Comparison of ENCODE assay signal across 10 mouse cellular contexts in the genomic region with DNA sequence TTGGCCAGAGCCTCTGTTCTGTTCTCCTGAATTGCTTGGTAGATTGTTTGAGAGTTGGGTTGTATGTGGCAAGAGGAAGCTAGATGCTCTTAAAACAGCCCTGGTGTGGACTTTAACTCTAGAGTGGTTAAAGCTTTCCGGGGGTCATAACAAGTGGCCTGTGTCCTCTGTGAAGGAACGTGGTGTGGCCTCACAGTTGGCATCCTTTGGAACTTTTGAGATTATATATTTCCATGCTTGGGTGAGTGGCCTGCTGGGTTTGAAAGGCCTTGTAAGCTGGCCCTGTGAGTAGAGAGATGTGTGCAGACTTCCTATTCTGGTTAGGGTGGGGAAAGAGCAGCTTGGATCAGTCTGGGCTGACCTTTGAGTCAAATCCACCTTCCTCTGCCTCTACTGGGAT. TPM values are rescaled to one million over a fixed set of nuclear protein-coding genes. Genes with fewer than 3 reads are reported as not detected.
DNase-seq lines count a peak whose midpoint lies in the region; ATAC-seq and TF ChIP-seq lines count a peak whose summit lies in the region.
"Had no signal": no experiment of that assay in that cellular context is flagged by ENCODE, and none has a peak within 500 bp of the region (broad histone marks: within the 10 kb centered on the region; RNA-seq: fewer than 3 reads in every experiment).

No protein-coding gene starts in this region.

- 0 out of 2 replicates have a peak overlapping the region, but pooled peaks have one; percentile 4 for H3K9ac ChIP-seq in stomach, embryonic 14.5 days (replicated peaks; ENCODE audit: low read depth, low read length)
- H3K9ac ChIP-seq in stomach, postnatal 0 days (ENCODE audit: low read length) = no peak overlapping the region
- peak overlapping the region; percentile 95; the same call in 1 of the 2 replicates for H3K9ac ChIP-seq in liver, embryonic 12.5 days

- ATAC-seq in stomach, embryonic 14.5 days (ENCODE audit: insufficient number of reproducible peaks, insufficient read depth, low FRiP score, low read depth) = no peak
- no peak for ATAC-seq in stomach, postnatal 0 days (ENCODE audit: low FRiP score, low TSS enrichment)
- no peak for ATAC-seq in liver, embryonic 12.5 days

- WGBS in stomach, embryonic 14.5 days = 73% methylated on average over 2 of the region's 2 CpGs
- 73% methylated on average over 2 of the region's 2 CpGs for WGBS in stomach, postnatal 0 days
- WGBS in liver, embryonic 12.5 days (ENCODE audit: insufficient replicate concordance) = 70% methylated on average over 2 of the region's 2 CpGs

- H3K27me3 ChIP-seq in stomach, embryonic 14.5 days (ENCODE audit: control insufficient read depth, insufficient read depth, low read length) = no peaks in the 10 kb centered on the region
- no peaks in the 10 kb centered on the region for H3K27me3 ChIP-seq in stomach, postnatal 0 days (ENCODE audit: control insufficient read depth, insufficient read depth, low read length)
- no peaks in the 10 kb centered on the region for H3K27me3 ChIP-seq in liver, embryonic 12.5 days (replicated peaks)

- no peak for TF ChIP-seq CTCF in gastrocnemius, adult 2 months (IDR thresholded peaks at IDR 0.05)
- TF ChIP-seq CTCF in stomach, postnatal 0 days (IDR thresholded peaks at IDR 0.05; ENCODE audit: low read depth) = no peak

- intact Hi-C loops in gastrocnemius, adult 2 months (cut with DNase I) = loop anchor here (5.0 kb wide), 1 partner anchor 348 kb away; a partner anchor contains a TSS
- intact Hi-C loops in left cerebral cortex, postnatal 10 days (cut with DNase I) = no loop called here

- no peak for TF ChIP-seq EP300 in stomach, postnatal 0 days (optimal IDR thresholded peaks at IDR 0.05)

- H3K4me3 ChIP-seq in gastrocnemius, adult 2 months = peak overlapping the region; percentile 31; the same call in 1 of the 2 replicates
- no peak overlapping the region for H3K4me3 ChIP-seq in stomach, embryonic 14.5 days (ENCODE audit: low read depth, low read length)
- no peak overlapping the region for H3K4me3 ChIP-seq in stomach, postnatal 0 days (ENCODE audit: low read depth, low read length)
- H3K4me3 ChIP-seq in liver, embryonic 12.5 days = peak overlapping the region; percentile 88
- H3K4me3 ChIP-seq: layer of hippocampus, adult 2 months had no signal

- no peak overlapping the region for H3K4me2 ChIP-seq in stomach, embryonic 14.5 days (replicated peaks; ENCODE audit: low read depth, low read length)
- no peak overlapping the region for H3K4me2 ChIP-seq in stomach, postnatal 0 days (replicated peaks; ENCODE audit: low read depth)
- H3K4me2 ChIP-seq in liver, embryonic 12.5 days = peak overlapping the region; percentile 91

- 0 out of 2 replicates have a peak overlapping the region, but pooled peaks have one; percentile 13 for H3K27ac ChIP-seq in gastrocnemius, adult 2 months
- H3K27ac ChIP-seq in stomach, embryonic 14.5 days (ENCODE audit: low read length) = no peak overlapping the region
- no peak overlapping the region for H3K27ac ChIP-seq in stomach, postnatal 0 days (replicated peaks)
- no peak overlapping the region for H3K27ac ChIP-seq in liver, embryonic 12.5 days
- H3K27ac ChIP-seq: layer of hippocampus, adult 2 months had no signal

- H3K9me3 ChIP-seq in stomach, embryonic 14.5 days (ENCODE audit: control insufficient read depth, low read depth, low read length) = no peaks in the 10 kb centered on the region
- H3K9me3 ChIP-seq in stomach, postnatal 0 days (ENCODE audit: control insufficient read depth, low read length) = no peaks in the 10 kb centered on the region
- H3K9me3 ChIP-seq in liver, embryonic 12.5 days (replicated peaks) = no peaks in the 10 kb centered on the region

- peaks cover 26% of the 10 kb centered on the region for H3K4me1 ChIP-seq in stomach, embryonic 14.5 days (ENCODE audit: control insufficient read depth, insufficient read depth, low read length)
- H3K4me1 ChIP-seq in stomach, postnatal 0 days (replicated peaks; ENCODE audit: control insufficient read depth, insufficient read depth) = peaks cover 7% of the 10 kb centered on the region
- H3K4me1 ChIP-seq in liver, embryonic 12.5 days = peaks cover 56% of the 10 kb centered on the region

- no peak for DNase-seq in gastrocnemius, adult 2 months
- no peak for DNase-seq in gastrocnemius, postnatal 10 days
- no peak for DNase-seq in stomach, postnatal 0 days (ENCODE audit: low spot score)
- no peak for DNase-seq in left cerebral cortex, postnatal 10 days (ENCODE audit: extremely low spot score in 1 of 2, low spot score in 2 of 2)
- no peak for DNase-seq in left cerebral cortex, adult 8-10 months (ENCODE audit: low spot score in 2 of 2)
- DNase-seq in adrenal gland, adult 18-20 months (ENCODE audit: low spot score in 2 of 2) = no peak
- DNase-seq: retina, postnatal 1 day had no signal

- peaks cover 69% of the 10 kb centered on the region for H3K36me3 ChIP-seq in stomach, embryonic 14.5 days (ENCODE audit: control insufficient read depth, insufficient read depth, low read length)
- peaks cover 42% of the 10 kb centered on the region for H3K36me3 ChIP-seq in stomach, postnatal 0 days (ENCODE audit: control insufficient read depth, insufficient read depth, low read length)
- peaks cover 71% of the 10 kb centered on the region for H3K36me3 ChIP-seq in liver, embryonic 12.5 days

RNA-seq across cellular contexts. Expression of a gene that starts 3.5 kb away (rescaled TPM):
- 10 to 100 TPM; 83.8 to 94.7 TPM for total RNA-seq in gastrocnemius, adult 2 months (2021)
- total RNA-seq in gastrocnemius, postnatal 10 days (2021) = 100 to 1,000 TPM; 147 to 169 TPM
- 467 and 480 TPM in 2 replicates for polyA plus RNA-seq in stomach, embryonic 14.5 days (2014; fragmentation: Nextera tagmentation; extraction: Ambion mirVana)
- 143 and 145 TPM in 2 replicates for polyA plus RNA-seq in stomach, postnatal 0 days (2015; fragmentation: Nextera tagmentation; extraction: Ambion mirVana)
- polyA plus RNA-seq in liver, embryonic 12.5 days (2016; fragmentation: Nextera tagmentation; extraction: Ambion mirVana) = 258 and 267 TPM in 2 replicates
- total RNA-seq in left cerebral cortex, postnatal 10 days (2021) = 100 to 1,000 TPM; 255 to 261 TPM
- total RNA-seq in left cerebral cortex, adult 8-10 months (2022) = 100 to 1,000 TPM; 175 to 212 (median 200) TPM
- 100 to 1,000 TPM; 195 to 213 TPM for total RNA-seq in adrenal gland, adult 18-20 months (2021)

RNA-seq across cellular contexts. Expression of a gene that starts 9.4 kb away (rescaled TPM):
- total RNA-seq in gastrocnemius, adult 2 months (2021) = 1 to 10 TPM; 7.0 to 7.8 TPM
- 10 to 100 TPM in 1 of 2 experiments, 1 to 10 TPM in 1; 9.9 to 11.1 TPM for total RNA-seq in gastrocnemius, postnatal 10 days (2021)
- polyA plus RNA-seq in stomach, embryonic 14.5 days (2014; fragmentation: Nextera tagmentation; extraction: Ambion mirVana) = 3.5 and 3.8 TPM in 2 replicates
- 7.4 and 7.5 TPM in 2 replicates for polyA plus RNA-seq in stomach, postnatal 0 days (2015; fragmentation: Nextera tagmentation; extraction: Ambion mirVana)
- 5.7 and 6.4 TPM in 2 replicates for polyA plus RNA-seq in liver, embryonic 12.5 days (2016; fragmentation: Nextera tagmentation; extraction: Ambion mirVana)
- 10 to 100 TPM; 12.7 to 14.6 TPM for total RNA-seq in left cerebral cortex, postnatal 10 days (2021)
- total RNA-seq in left cerebral cortex, adult 8-10 months (2022) = 10 to 100 TPM; 14.1 to 18.8 (median 17.1) TPM
- 10 to 100 TPM; 12.4 to 15.3 TPM for total RNA-seq in adrenal gland, adult 18-20 months (2021)

RNA-seq across cellular contexts. Expression of a gene that starts 11.5 kb away (rescaled TPM):
- 1 to 10 TPM; 1.9 to 2.0 TPM for total RNA-seq in gastrocnemius, adult 2 months (2021)
- total RNA-seq in gastrocnemius, postnatal 10 days (2021) = 1 to 10 TPM; 2.1 to 3.3 TPM
- 8.1 and 8.5 TPM in 2 replicates for polyA plus RNA-seq in stomach, embryonic 14.5 days (2014; fragmentation: Nextera tagmentation; extraction: Ambion mirVana)
- polyA plus RNA-seq in stomach, postnatal 0 days (2015; fragmentation: Nextera tagmentation; extraction: Ambion mirVana) = 3.0 and 3.6 TPM in 2 replicates
- 1.3 and 1.8 TPM in 2 replicates for polyA plus RNA-seq in liver, embryonic 12.5 days (2016; fragmentation: Nextera tagmentation; extraction: Ambion mirVana)
- 100 to 1,000 TPM; 329 to 351 TPM for total RNA-seq in left cerebral cortex, postnatal 10 days (2021)
- total RNA-seq in left cerebral cortex, adult 8-10 months (2022) = 100 to 1,000 TPM; 552 to 589 (median 575) TPM
- 1 to 10 TPM; 4.7 to 5.3 TPM for total RNA-seq in adrenal gland, adult 18-20 months (2021)

RNA-seq across cellular contexts. Expression of a gene that starts 17.5 kb away (rescaled TPM):
- 10 to 100 TPM; 30.4 to 38.5 TPM for total RNA-seq in gastrocnemius, adult 2 months (2021)
- 10 to 100 TPM; 39.3 to 47.2 TPM for total RNA-seq in gastrocnemius, postnatal 10 days (2021)
- polyA plus RNA-seq in stomach, embryonic 14.5 days (2014; fragmentation: Nextera tagmentation; extraction: Ambion mirVana) = 77.6 and 83.3 TPM in 2 replicates
- 303 and 307 TPM in 2 replicates for polyA plus RNA-seq in stomach, postnatal 0 days (2015; fragmentation: Nextera tagmentation; extraction: Ambion mirVana)
- polyA plus RNA-seq in liver, embryonic 12.5 days (2016; fragmentation: Nextera tagmentation; extraction: Ambion mirVana) = 66.8 and 72.5 TPM in 2 replicates
- total RNA-seq in left cerebral cortex, postnatal 10 days (2021) = 10 to 100 TPM; 18.2 to 21.5 TPM
- 10 to 100 TPM; 29.5 to 72.8 (median 47.5) TPM for total RNA-seq in left cerebral cortex, adult 8-10 months (2022)
- 100 to 1,000 TPM; 219 to 653 TPM for total RNA-seq in adrenal gland, adult 18-20 months (2021)

RNA-seq across cellular contexts. Expression of a gene that starts 24.4 kb away (rescaled TPM):
- total RNA-seq in gastrocnemius, adult 2 months (2021) = not detected
- total RNA-seq in gastrocnemius, postnatal 10 days (2021) = not detected
- not detected in 2 replicates for polyA plus RNA-seq in stomach, embryonic 14.5 days (2014; fragmentation: Nextera tagmentation; extraction: Ambion mirVana)
- polyA plus RNA-seq in stomach, postnatal 0 days (2015; fragmentation: Nextera tagmentation; extraction: Ambion mirVana) = 0.27 and 0.33 TPM in 2 replicates
- 0.42 TPM in 1 of 2 replicates, not detected in the other for polyA plus RNA-seq in liver, embryonic 12.5 days (2016; fragmentation: Nextera tagmentation; extraction: Ambion mirVana)
- total RNA-seq in left cerebral cortex, postnatal 10 days (2021) = not detected
- total RNA-seq in left cerebral cortex, adult 8-10 months (2022) = not detected
- not detected for total RNA-seq in adrenal gland, adult 18-20 months (2021)
- total RNA-seq: layer of hippocampus, adult 2 months had no signal

Comparison
In these comparisons a context has a peak if more than half of its experiments do, and no peak if none do; other contexts are left out.
1. H3K4me3 ChIP-seq: peak in gastrocnemius, adult 2 months (single experiment) and liver, embryonic 12.5 days (single experiment); none in stomach, embryonic 14.5 days (single experiment) and stomach, postnatal 0 days (single experiment).
2. RNA of a gene that starts 11.5 kb away (total RNA-seq): 552 to 589 TPM in left cerebral cortex, adult 8-10 months and 329 to 351 TPM in left cerebral cortex, postnatal 10 days; 4.7 to 5.3 TPM in adrenal gland, adult 18-20 months, 2.1 to 3.3 TPM in gastrocnemius, postnatal 10 days and 1.9 to 2.0 TPM in gastrocnemius, adult 2 months; every median in the first group is over 10 times any median in the second.